Mouse (Mus musculus) adrenal gland, adult 18-20 months (tissue): Measurements from ENCODE around the gene Ick. TPM values are rescaled to one million over a fixed set of nuclear protein-coding genes. Genes with fewer than 3 reads are reported as not detected.
A peak's percentile ranks its signal among the peaks of the same experiment; 100 is the strongest.
"Not testable (repeated sequence)": the region's sequence is repeated elsewhere in the genome, so short reads cannot be mapped to it uniquely, and the experiment has no call there.

ENCODE experiments used
- DNase-seq, 2 experiments: peaks; one replicate each; pipeline ENCODE4 v3.0.0; 2021 to 2022; ENCODE audit warnings: low spot score in 2 of 2
- total RNA-seq, 2 experiments: library from RNA; stranded (reverse); gene quantifications; 1 replicate in 1 of 2; 2 replicates in 1 of 2; pipeline ENCODE4 v1.2.3; 2021

Gene Ick
- total RNA-seq, 2 experiments from 2014 or later: 15.2 to 16.7 TPM

- no peak for DNase-seq
Measured at GRCm38 (mm10) chr9:78146099-78146498, 37.1 kb downstream of the Ick start.

DNA sequence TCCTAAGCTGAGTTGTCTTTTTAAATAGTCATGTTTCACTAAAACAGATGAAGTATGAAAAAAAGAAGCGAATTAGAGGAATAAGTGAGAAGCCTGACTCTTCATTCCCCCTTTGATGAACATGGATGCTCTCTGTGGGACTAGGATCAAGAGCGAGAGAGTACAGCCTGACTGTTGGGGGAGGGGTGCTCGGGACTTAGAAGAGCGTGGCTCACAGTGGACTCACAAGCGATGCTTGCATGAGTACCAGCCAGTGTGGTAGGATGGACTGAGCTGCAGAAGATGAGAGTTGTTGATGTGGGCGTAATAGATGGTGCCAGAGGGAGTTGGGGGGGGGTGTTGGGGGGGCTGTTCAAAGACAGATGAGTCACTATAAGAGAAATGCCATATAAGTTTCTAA lies 37.6 kb downstream of the Ick start:
- no peak for DNase-seq

DNA sequence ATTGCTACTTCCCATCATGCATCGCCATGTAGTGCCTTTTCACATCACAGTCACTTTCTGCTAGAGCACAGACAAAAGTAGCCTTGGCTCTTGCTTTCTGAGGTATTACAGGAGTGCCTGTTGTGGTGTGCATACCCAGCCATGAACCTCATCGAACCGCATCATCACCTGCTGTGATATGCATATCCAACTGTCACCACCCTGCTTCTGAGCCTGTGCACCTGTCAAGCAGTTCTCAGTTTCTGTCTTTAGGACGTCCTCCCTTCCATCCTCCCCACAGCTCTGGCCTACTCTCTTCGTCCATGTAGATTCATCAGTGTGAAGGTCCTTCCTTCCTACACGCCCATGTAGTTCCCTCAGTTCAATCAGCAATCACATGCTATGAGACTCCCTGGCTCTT lies 39.2 kb downstream of the Ick start:
- no peak for DNase-seq

- DNase-seq: not testable (repeated sequence)
Measured at GRCm38 (mm10) chr9:78149770-78150169, 40.8 kb downstream of the Ick start.

GRCm38 (mm10) chr9:78154211-78154977 lies 45.4 kb downstream of the Ick start:
- DNase-seq: no peak

GRCm38 (mm10) chr9:78157221-78157620 lies 48.2 kb downstream of the Ick start:
- no peak for DNase-seq

GRCm38 (mm10) chr9:78163291-78163690 lies 54.3 kb downstream of the Ick start:
- DNase-seq: no peak

DNA sequence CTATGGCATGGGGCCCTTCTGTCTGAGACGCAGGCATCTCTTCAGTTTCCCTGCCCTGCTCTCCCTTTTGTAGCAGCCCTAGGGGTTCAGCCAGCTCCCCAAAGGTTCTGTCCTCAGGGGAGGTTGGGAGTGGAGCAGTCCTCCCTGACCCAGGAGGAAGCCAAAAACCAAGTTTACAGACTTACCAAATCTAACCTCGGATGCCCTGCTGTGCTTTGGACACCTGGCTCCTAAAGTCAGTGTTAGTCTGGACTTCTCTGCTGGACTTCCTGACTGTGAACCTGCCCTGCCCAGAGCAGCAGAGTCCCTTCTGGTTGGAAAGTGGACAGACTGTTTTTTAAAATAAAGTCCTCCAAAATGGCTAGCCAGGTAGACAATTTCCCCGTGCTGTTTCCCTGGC lies 55.7 kb downstream of the Ick start:
- no peak for DNase-seq

- DNase-seq: no peak
Measured at GRCm38 (mm10) chr9:78165454-78165853, 56.5 kb downstream of the Ick start.

- DNase-seq: no peak
Measured at GRCm38 (mm10) chr9:78166694-78167452, 57.9 kb downstream of the Ick start.

- no peak for DNase-seq
Measured at GRCm38 (mm10) chr9:78167453-78167969, 58.5 kb downstream of the Ick start.

DNA sequence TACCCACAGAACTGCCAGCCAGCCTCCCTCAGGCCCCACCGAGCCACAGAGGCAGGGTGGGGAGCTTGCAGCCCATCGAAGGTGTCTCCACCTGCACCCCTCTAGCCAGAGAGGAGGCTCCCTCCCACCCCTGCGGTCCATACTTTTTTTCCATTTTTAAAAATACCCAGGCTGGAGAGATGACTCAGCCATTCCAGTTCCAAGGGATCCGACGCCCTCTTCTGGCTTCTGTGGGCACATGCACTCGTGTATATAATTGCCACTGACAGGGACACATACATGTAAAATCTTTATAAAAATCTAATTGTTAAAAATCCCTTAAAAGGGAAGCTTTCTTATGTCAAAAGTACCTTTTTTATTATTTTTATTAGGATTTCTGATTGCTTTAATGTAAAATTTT lies 59.9 kb downstream of the Ick start:
- DNase-seq: no peak

DNA sequence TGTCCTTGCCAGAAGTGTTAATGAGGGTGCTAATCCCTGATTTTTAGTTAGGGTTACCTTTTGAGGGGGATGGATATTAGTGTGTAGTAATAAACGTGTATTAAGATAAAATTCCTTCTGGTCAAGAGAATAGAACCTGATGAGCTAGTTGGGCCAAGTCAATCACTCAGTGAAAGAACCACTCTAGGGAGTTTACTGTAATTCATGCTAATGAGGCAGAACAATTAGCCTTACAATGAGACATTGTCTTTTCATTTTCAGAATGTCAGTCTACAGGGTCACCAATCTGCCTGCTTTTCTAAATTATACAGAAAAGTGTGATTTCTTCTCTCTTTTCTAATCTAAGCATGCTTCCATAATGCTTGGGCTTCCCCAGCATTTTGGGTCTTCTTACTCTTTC lies 65.0 kb downstream of the Ick start:
- no peak for DNase-seq

GRCm38 (mm10) chr9:78174925-78175276 lies 65.9 kb downstream of the Ick start:
- DNase-seq: not testable (repeated sequence)

DNA sequence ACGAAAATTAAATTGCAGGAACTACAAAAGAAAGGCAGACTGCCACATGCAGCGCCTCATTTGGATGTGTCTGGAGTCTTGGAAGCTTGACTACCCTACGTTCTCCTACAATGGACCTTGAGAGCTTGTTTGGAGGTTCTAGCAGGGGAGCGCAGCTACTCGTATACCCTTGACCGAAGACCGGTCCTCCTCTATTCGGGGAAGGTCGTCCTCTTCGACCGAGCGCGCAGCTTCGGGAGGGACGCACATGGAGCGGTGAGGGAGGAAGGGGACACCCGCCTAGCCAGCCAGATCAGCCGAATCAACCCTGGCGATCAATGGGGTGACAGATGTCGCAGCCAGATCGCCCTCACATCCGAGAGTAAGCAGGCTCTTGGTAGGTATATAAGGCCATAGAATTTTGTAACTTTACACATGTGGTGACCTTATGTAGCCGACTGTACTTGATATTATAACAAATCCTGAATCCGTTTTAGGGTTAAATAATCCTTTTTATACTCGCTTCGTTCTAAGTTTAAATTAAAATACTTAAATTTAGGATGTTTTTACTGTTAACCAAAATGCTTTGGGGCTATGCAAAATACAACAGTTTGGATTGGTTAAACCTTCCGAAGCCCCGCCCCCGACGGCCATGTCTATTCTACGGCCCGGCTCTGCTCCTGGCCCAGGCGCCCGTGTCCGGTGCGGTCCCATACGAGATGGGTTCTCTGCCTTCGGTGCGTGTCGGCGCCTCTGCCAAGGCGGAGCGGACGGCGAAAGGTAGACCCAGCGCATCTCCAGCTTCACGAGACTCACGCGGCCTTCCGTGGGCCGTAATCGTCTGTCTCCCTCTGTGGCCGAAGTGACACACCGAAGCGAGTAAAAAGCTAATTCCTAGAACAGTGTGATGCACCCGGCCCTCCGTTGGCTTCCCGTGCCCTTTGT lies 66.5 kb downstream of the Ick start:
- peak; percentile 94 to 95 for DNase-seq

GRCm38 (mm10) chr9:78176201-78176727 lies 67.3 kb downstream of the Ick start:
- peak in 1 of 2 experiments; percentile 32 for DNase-seq

DNA sequence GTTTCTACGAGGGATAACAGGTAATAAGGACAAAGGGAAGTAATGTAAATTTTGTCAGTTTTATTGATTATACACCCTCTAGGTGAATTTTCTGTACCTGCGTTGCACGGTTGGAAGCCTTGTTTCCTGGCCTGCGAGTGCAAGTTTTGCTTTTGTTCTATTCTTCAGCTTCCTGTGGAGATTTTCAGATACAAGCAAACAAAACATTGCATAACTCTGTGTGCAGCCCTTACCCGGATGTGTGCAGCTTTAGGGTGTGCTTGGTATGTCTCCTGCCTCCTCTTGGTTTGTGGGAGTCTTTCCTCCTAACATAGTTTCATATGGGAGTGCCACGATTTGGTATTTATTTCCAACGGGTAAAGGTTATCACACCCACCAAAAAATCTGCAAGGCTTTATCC lies 67.8 kb downstream of the Ick start:
- no peak for DNase-seq

DNA sequence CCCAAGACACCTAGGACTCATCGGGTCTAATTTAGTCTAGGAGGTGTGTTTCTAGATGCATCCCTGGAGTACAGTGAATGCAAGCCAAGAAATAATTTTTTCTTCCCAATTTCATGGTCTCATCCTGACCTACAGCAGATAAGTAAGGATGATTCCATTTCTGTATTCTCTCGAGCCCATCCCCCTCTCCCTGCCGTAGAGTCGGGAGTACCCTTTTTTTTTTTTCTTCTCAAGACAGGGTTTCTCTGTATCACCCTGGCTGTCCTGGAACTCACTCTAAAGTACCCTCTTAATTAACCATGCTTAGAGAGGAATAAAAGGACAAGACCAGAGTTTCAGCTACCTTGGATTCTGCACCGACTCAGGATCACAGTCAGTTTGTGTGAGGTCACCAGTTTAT lies 69.2 kb downstream of the Ick start:
- no peak for DNase-seq

- no peak for DNase-seq
Measured at GRCm38 (mm10) chr9:78179071-78179470, 70.1 kb downstream of the Ick start.

DNA sequence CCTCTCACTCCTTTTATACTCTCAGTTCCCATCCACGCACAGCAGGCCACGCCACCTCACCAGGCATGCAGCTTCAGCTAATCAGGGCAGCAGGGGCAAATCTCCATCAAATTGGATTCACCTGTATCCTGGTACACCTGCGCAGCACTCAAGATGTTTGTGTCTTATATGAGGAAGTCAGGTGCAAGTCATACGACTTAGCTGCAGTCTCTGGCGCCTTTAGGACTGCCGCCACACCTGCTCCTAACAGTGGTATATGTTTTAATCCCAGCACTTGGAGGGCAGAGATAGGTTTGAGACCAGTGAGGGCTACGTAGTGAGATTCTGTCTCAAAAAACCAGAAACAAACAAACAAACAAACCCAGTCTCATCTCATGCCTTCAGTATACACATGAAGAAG lies 73.5 kb downstream of the Ick start, which contains the start of gene Gsta4:
TSS of gene Gsta4 (plus strand) at position 301 of the 400 bp plus-strand sequence.
- DNase-seq: not testable (repeated sequence)

DNA sequence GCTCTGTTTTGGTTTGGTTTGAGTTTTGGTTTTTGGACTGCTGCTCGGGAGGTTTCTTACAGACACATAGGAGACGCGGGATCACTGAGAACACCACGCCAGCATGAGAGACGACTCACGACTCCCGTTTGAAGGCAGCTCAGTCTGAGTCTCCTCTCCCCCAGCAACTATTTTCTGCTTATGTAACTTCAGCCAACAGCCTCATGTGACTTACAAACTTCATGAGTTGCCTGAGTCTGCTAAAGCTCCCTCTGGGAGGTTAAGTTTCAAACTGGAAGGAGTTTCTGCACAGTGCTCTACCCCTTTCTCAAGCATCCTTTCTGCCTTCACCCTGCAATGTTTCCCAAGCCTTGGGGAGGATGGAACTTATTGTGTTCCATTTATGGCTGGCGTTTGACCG lies 76.7 kb downstream of the Ick start:
- peak in 1 of 2 experiments; percentile 10 for DNase-seq
